Mouse (Mus musculus) testis, postnatal 10 days (tissue): Measurements from ENCODE around the gene Pdzk1ip1.

Experiments used
- DNase-seq: peaks from one replicate; pipeline ENCODE4 v3.0.0; 2021; ENCODE audit warnings: low spot score

Gene Pdzk1ip1

DNA sequence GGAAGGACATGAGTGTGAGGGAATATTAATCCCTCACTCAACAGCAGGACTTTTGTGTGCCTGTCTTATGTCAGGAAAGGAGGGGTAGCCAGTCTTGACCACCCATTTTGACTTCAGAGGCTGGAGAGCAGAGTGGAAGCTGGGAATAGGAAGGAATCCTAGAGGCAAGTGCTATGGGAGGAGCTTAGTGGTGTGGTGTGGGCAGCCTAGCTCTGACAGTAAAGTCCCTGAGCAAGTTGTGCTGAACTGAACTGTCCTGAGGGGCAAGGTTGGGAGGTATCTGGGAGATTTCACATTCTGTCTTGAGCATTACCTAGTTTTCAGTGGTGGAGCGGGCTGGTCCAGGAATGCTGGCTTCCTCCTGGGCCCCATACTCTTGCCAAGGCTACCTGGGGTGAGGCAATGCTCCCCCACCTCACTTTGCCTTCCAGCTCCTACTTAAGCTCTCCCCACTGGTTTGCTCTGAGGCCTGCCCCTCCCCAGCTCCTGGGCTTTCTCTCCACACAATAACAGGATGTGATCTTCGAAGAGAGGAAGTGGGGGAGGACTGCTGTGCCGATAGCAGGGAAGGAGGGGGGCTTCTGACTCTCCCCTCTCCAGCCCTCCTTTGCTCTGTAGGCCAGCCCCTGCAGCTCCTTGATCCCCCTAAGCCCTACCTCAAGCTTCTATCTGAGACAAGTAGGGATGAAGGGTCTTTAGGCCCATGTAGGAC lies 13.1 kb upstream of the Pdzk1ip1 start:
- DNase-seq: no peak

DNA sequence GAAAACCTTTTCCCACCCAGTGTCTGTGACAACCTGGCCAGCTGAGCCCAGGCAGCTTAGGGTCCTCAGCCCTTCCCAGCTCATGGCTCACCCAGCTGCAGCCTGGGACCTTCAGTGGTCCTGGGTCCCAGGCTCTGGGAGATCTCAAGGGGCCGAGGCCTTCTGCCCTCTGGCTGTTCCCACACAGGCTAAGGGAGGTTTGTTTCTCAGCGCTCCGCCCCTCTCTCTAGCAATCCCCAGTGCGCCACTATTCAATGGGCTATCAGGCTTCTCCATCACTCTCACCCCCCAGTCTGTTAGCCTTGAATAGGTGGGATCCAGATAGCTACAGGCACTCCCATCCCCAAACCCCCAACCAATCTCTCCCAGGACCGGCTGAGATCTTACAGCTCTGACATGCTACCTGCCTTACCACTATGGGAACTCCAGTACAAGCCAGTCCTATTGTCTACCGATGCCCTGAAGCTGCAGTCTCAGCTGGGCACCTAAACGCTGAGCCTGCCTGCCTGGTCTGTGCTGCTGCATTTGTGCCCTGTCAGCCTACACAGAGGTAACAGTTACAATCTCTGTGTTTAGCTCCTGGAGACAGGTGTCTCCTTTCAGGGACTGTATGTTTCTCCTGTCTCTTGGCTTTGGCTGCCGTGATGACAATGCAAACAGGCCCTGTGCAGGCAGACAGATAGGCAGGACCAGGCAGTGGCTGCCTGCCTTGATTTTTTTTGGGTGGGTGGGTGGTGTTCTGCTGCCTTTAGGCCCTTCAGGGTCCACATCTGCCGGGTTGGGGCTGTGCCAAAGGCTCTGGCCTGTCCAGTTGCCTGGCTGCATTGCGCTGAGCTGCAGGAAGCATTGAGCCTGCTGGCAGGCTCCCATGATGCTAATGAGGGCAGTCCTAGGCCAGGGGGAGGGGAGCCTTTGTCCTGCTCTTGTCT lies 9.4 kb upstream of the Pdzk1ip1 start:
- peak; percentile 49 for DNase-seq

GRCm38 (mm10) chr4:115079821-115080349 lies 8.6 kb upstream of the Pdzk1ip1 start:
- no peak for DNase-seq

- DNase-seq: no peak
Observed at GRCm38 (mm10) chr4:115083031-115083430, 5.5 kb upstream of the Pdzk1ip1 start.

- peak; percentile 68 for DNase-seq
Observed at GRCm38 (mm10) chr4:115085522-115086095, 2.9 kb upstream of the Pdzk1ip1 start.

DNA sequence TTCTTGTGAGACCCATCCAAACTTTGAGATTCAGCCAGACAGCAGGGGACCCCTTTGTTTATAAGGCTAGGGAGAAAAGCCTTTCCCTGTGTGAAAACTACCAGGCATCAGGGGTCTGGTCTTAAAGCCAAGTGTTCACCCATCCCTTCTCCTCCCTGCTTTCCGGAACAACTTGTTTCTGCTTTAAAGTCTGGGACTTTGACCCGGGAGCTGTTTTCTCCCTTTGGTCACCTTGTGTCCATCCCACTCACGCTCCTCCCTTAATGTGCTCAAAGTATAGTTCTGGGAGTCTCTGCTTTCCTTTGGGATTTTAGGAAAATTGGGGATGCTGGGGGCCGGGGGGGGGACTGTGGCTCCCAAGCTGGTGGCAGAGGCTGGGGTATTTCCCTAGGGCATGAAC lies 2.3 kb upstream of the Pdzk1ip1 start:
- peak; percentile 14 for DNase-seq

GRCm38 (mm10) chr4:115086763-115087415 lies 1.6 kb upstream of the Pdzk1ip1 start:
- DNase-seq: peak; percentile 26

DNA sequence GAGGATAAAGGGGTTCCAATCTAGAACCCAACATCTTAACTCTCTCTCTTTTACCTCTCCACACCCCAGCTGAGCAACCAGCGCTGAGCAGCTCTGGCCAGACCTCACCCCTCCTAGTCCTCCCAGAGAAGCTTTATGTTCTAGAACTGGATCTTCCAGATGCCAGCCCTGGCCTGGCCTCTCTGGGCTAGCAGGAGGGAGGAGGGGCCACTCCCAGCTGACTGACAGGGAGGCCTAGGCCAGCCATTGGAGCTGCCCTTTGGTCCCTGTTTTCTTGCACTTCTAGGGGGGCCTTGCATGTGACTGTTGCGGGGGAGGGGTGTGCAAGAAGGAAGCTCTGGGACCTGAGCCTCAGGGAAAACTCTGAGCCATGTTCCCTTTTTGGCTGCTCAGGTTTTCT lies 2.1 kb downstream of the Pdzk1ip1 start:
- DNase-seq: peak; percentile 37

- peak; percentile 22 for DNase-seq
Observed at GRCm38 (mm10) chr4:115091806-115092205, 3.3 kb downstream of the Pdzk1ip1 start.

GRCm38 (mm10) chr4:115093331-115093864 lies 4.9 kb downstream of the Pdzk1ip1 start:
- DNase-seq: no peak

- DNase-seq: no peak
Observed at GRCm38 (mm10) chr4:115094056-115094455, 5.5 kb downstream of the Pdzk1ip1 start.

- peak; percentile 55 for DNase-seq
Observed at GRCm38 (mm10) chr4:115095671-115096434, 7.3 kb downstream of the Pdzk1ip1 start.

GRCm38 (mm10) chr4:115096435-115097145 lies 8.1 kb downstream of the Pdzk1ip1 start:
- DNase-seq: no peak

- no peak for DNase-seq
Observed at GRCm38 (mm10) chr4:115097146-115097496, 8.6 kb downstream of the Pdzk1ip1 start.

GRCm38 (mm10) chr4:115101682-115102081 lies 13.2 kb downstream of the Pdzk1ip1 start:
- peak; percentile 77 for DNase-seq

DNA sequence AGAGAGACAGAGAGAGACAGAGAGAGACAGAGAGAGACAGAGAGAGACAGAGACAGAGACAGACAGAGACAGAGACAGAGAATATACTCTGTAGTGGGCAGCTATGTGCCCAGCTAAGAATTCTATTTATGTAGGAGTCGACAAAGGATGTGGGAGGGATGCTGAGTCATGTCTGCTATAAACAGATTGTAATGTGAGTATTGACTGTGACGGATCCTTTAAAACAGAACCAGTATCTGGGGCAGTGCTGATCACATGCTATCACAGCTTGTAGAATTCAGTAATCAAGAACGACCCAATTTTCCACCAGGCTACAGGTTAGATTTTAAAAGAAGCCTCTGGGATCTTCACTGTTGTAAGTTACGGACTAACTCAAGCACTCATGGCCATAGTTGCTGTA lies 15.0 kb downstream of the Pdzk1ip1 start:
- no peak for DNase-seq

- no peak for DNase-seq
Observed at GRCm38 (mm10) chr4:115111167-115111566, 22.7 kb downstream of the Pdzk1ip1 start.

DNA sequence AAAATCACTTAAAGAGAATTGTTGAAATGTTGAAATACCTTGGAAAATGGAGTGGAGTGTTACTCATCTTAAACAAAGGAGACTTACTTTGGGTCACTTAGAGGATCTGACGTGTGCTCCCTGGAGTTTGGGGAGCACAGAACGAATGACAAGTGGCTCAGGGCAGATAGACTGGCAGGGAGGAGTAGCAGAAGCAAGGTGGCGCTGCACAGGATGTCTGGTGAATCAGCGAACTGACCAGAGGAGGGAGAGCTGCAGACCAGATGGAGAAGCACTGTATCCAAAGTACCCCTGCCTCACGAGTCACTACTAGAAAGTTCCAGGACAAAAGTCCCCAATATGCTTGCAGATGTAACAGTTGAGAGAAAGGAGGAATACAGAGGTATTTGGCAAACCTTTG lies 24.8 kb downstream of the Pdzk1ip1 start:
- no peak for DNase-seq

- no peak for DNase-seq
Observed at GRCm38 (mm10) chr4:115119642-115120041, 31.1 kb downstream of the Pdzk1ip1 start.

- no peak for DNase-seq
Observed at GRCm38 (mm10) chr4:115121162-115121561, 32.7 kb downstream of the Pdzk1ip1 start.
